Mouse (Mus musculus): ENCODE measurements around the gene Neurod2. TPM values are rescaled to one million over a fixed set of nuclear protein-coding genes. Genes with fewer than 3 reads are reported as not detected.
A peak's percentile ranks its signal among the peaks of the same experiment; 100 is the strongest.

The Neurod2 gene
- 0.09 TPM in 2 replicates for polyA plus RNA-seq (2015; fragmentation: Nextera tagmentation; extraction: Ambion mirVana)

- WGBS, result 3% methylated on average over 38 of the region's 38 CpGs
- H3K9ac ChIP-seq, result no peak within 1 kb of the TSS
- no peak for ATAC-seq
These were observed at the start of gene Neurod2 for GRCm38 (mm10) chr11:98329081-98329959. Gene Neurod2 (minus strand): TSS chr11:98329648.

GRCm38 (mm10) chr11:98377787-98378186 lies 48.3 kb upstream of the Neurod2 start:
- H3K36me3 ChIP-seq, result peaks cover 21% of the 10 kb centered on the region; the same call in 1 of the 2 replicates
- no peak overlapping the region for H3K4me2 ChIP-seq (replicated peaks)
- no peaks in the 10 kb centered on the region for H3K27me3 ChIP-seq (replicated peaks)
- WGBS, result 86% methylated on average over 11 of the region's 11 CpGs
- no peak overlapping the region for H3K27ac ChIP-seq
- ATAC-seq, result no peak
- no peaks in the 10 kb centered on the region for H3K4me1 ChIP-seq (replicated peaks)
- no peak overlapping the region for H3K4me3 ChIP-seq (replicated peaks)
- H3K9me3 ChIP-seq, result no peaks in the 10 kb centered on the region
- no peak overlapping the region for H3K9ac ChIP-seq

More at GRCm38 (mm10) chr11:98329081-98329959, at the start of gene Neurod2:
- H3K4me3 ChIP-seq (replicated peaks), result peak within 1 kb of the TSS; percentile 24; the same call in 1 of the 2 replicates
- H3K9me3 ChIP-seq, result no peaks in the 10 kb centered on the region
- no peaks in the 10 kb centered on the region for H3K36me3 ChIP-seq
- H3K4me2 ChIP-seq (replicated peaks), result peak within 1 kb of the TSS; percentile 46
- peaks cover 96% of the 10 kb centered on the region for H3K27me3 ChIP-seq (replicated peaks)
- H3K27ac ChIP-seq, result no peak within 1 kb of the TSS
- H3K4me1 ChIP-seq (replicated peaks), result peaks cover 24% of the 10 kb centered on the region

- Histone ChIP-seq H3K9ac (no peak overlapping the region), H3K4me1 (replicated peaks) (no peaks in the 10 kb centered on the region), H3K27me3 (replicated peaks) (no peaks in the 10 kb centered on the region), H3K36me3 (peaks cover 21% of the 10 kb centered on the region; the same call in 1 of the 2 replicates), H3K4me3 (replicated peaks) (no peak overlapping the region), H3K27ac (no peak overlapping the region), H3K9me3 (no peaks in the 10 kb centered on the region), H3K4me2 (replicated peaks) (no peak overlapping the region)
- no peak for ATAC-seq
- 74% methylated on average over 5 of the region's 5 CpGs for WGBS
These were observed 47.3 kb upstream of the Neurod2 start for GRCm38 (mm10) chr11:98376756-98377155.

- H3K27me3 ChIP-seq (replicated peaks), result no peaks in the 10 kb centered on the region
- H3K9me3 ChIP-seq, result no peaks in the 10 kb centered on the region
- 88% methylated on average over 8 of the region's 8 CpGs for WGBS
- no peak overlapping the region for H3K27ac ChIP-seq
- no peak overlapping the region for H3K4me2 ChIP-seq (replicated peaks)
- 0 out of 2 replicates have a peak, but pooled peaks cover 7% of the 10 kb centered on the region for H3K4me1 ChIP-seq (replicated peaks)
- peaks cover 20% of the 10 kb centered on the region; the same call in 1 of the 2 replicates for H3K36me3 ChIP-seq
- no peak for ATAC-seq
- H3K4me3 ChIP-seq (replicated peaks), result no peak overlapping the region
- H3K9ac ChIP-seq, result no peak overlapping the region
These were observed 44.8 kb upstream of the Neurod2 start for GRCm38 (mm10) chr11:98374266-98374665.

GRCm38 (mm10) chr11:98373244-98373643 lies 43.8 kb upstream of the Neurod2 start:
- Histone ChIP-seq H3K4me2 (replicated peaks) (no peak overlapping the region), H3K36me3 (peaks cover 11% of the 10 kb centered on the region; the same call in 1 of the 2 replicates), H3K9me3 (no peaks in the 10 kb centered on the region), H3K9ac (no peak overlapping the region), H3K4me3 (replicated peaks) (no peak overlapping the region), H3K27me3 (replicated peaks) (no peaks in the 10 kb centered on the region), H3K4me1 (replicated peaks) (0 out of 2 replicates have a peak, but pooled peaks cover 7% of the 10 kb centered on the region), H3K27ac (no peak overlapping the region)
- ATAC-seq, result no peak
- 84% methylated on average over 6 of the region's 6 CpGs for WGBS

- Histone ChIP-seq H3K4me3 (replicated peaks) (no peak overlapping the region), H3K9me3 (no peaks in the 10 kb centered on the region), H3K4me2 (replicated peaks) (no peak overlapping the region), H3K27me3 (replicated peaks) (no peaks in the 10 kb centered on the region), H3K9ac (no peak overlapping the region), H3K27ac (no peak overlapping the region), H3K4me1 (replicated peaks) (0 out of 2 replicates have a peak, but pooled peaks cover 7% of the 10 kb centered on the region), H3K36me3 (peaks cover 7% of the 10 kb centered on the region; the same call in 1 of the 2 replicates)
- WGBS, result 6% methylated on average over 2 of the region's 2 CpGs
- ATAC-seq, result peak; percentile 50
These were observed 43.0 kb upstream of the Neurod2 start for GRCm38 (mm10) chr11:98372406-98372805.

GRCm38 (mm10) chr11:98371556-98372240 lies 42.2 kb upstream of the Neurod2 start:
- H3K27ac ChIP-seq, result no peak overlapping the region
- no peak overlapping the region for H3K4me3 ChIP-seq (replicated peaks)
- no peaks in the 10 kb centered on the region for H3K27me3 ChIP-seq (replicated peaks)
- no peaks in the 10 kb centered on the region for H3K9me3 ChIP-seq
- peaks cover 7% of the 10 kb centered on the region; the same call in 1 of the 2 replicates for H3K36me3 ChIP-seq
- ATAC-seq, result peak; percentile 30; the same call in 1 of the 2 replicates
- H3K4me1 ChIP-seq (replicated peaks), result 0 out of 2 replicates have a peak, but pooled peaks cover 7% of the 10 kb centered on the region
- no peak overlapping the region for H3K9ac ChIP-seq
- no peak overlapping the region for H3K4me2 ChIP-seq (replicated peaks)
- WGBS, result 66% methylated on average over 10 of the region's 10 CpGs

- Histone ChIP-seq H3K4me1 (replicated peaks) (0 out of 2 replicates have a peak, but pooled peaks cover 7% of the 10 kb centered on the region), H3K9me3 (no peaks in the 10 kb centered on the region), H3K4me3 (replicated peaks) (no peak overlapping the region), H3K27me3 (replicated peaks) (no peaks in the 10 kb centered on the region), H3K36me3 (peaks cover 7% of the 10 kb centered on the region; the same call in 1 of the 2 replicates), H3K27ac (no peak overlapping the region), H3K9ac (no peak overlapping the region), H3K4me2 (replicated peaks) (no peak overlapping the region)
- ATAC-seq, result no peak
- 92% methylated on average over 2 of the region's 2 CpGs for WGBS
These were observed 41.1 kb upstream of the Neurod2 start for GRCm38 (mm10) chr11:98370588-98370987.

- H3K4me2 ChIP-seq (replicated peaks), result no peak overlapping the region
- H3K4me1 ChIP-seq (replicated peaks), result peaks cover 7% of the 10 kb centered on the region; the same call in 1 of the 2 replicates
- no peaks in the 10 kb centered on the region for H3K9me3 ChIP-seq
- H3K27ac ChIP-seq, result no peak overlapping the region
- no peak overlapping the region for H3K4me3 ChIP-seq (replicated peaks)
- no peaks in the 10 kb centered on the region for H3K27me3 ChIP-seq (replicated peaks)
- H3K9ac ChIP-seq, result no peak overlapping the region
- WGBS, result 84% methylated on average over 6 of the region's 6 CpGs
- H3K36me3 ChIP-seq, result 0 out of 2 replicates have a peak, but pooled peaks cover 3% of the 10 kb centered on the region
- no peak for ATAC-seq
These were observed 39.9 kb upstream of the Neurod2 start for GRCm38 (mm10) chr11:98369337-98369736.

GRCm38 (mm10) chr11:98367863-98368186 lies 38.4 kb upstream of the Neurod2 start:
- Histone ChIP-seq H3K9ac (no peak overlapping the region), H3K4me2 (replicated peaks) (no peak overlapping the region), H3K4me1 (replicated peaks) (peaks cover 13% of the 10 kb centered on the region; the same call in 1 of the 2 replicates), H3K9me3 (no peaks in the 10 kb centered on the region), H3K27me3 (replicated peaks) (no peaks in the 10 kb centered on the region), H3K27ac (no peak overlapping the region), H3K4me3 (replicated peaks) (no peak overlapping the region), H3K36me3 (no peaks in the 10 kb centered on the region)
- ATAC-seq, result no peak
- 81% methylated on average over 7 of the region's 7 CpGs for WGBS

GRCm38 (mm10) chr11:98367171-98367862 lies 37.9 kb upstream of the Neurod2 start:
- no peak overlapping the region for H3K4me3 ChIP-seq (replicated peaks)
- H3K27ac ChIP-seq, result no peak overlapping the region
- no peak for ATAC-seq
- no peak overlapping the region for H3K4me2 ChIP-seq (replicated peaks)
- no peak overlapping the region for H3K9ac ChIP-seq
- 79% methylated on average over 10 of the region's 10 CpGs for whole genome bisulfite sequencing
- H3K9me3 ChIP-seq, result no peaks in the 10 kb centered on the region
- H3K36me3 ChIP-seq, result no peaks in the 10 kb centered on the region
- H3K27me3 ChIP-seq (replicated peaks), result no peaks in the 10 kb centered on the region
- H3K4me1 ChIP-seq (replicated peaks), result peaks cover 14% of the 10 kb centered on the region

- H3K9me3 ChIP-seq, result no peaks in the 10 kb centered on the region
- H3K9ac ChIP-seq, result no peak overlapping the region
- ATAC-seq, result no peak
- 76% methylated on average over 10 of the region's 10 CpGs for WGBS
- no peak overlapping the region for H3K4me3 ChIP-seq (replicated peaks)
- H3K36me3 ChIP-seq, result no peaks in the 10 kb centered on the region
- no peak overlapping the region for H3K27ac ChIP-seq
- no peak overlapping the region for H3K4me2 ChIP-seq (replicated peaks)
- no peaks in the 10 kb centered on the region for H3K27me3 ChIP-seq (replicated peaks)
- H3K4me1 ChIP-seq (replicated peaks), result peaks cover 20% of the 10 kb centered on the region
These were observed 36.8 kb upstream of the Neurod2 start for GRCm38 (mm10) chr11:98366290-98366689.

Data from intestine, embryonic 15.5 days (tissue).